Mouse (Mus musculus) forebrain, embryonic 13.5 days (tissue): ENCODE results near the gene Lhb. TPM values are rescaled to one million over a fixed set of nuclear protein-coding genes. Genes with fewer than 3 reads are reported as not detected.

ENCODE experiments used
- ATAC-seq: fragments of 200-750 bp; cut with Nextera tagmentation; 2 replicates; pipeline ENCODE4 v1.8.0; 2017
- H3K27ac ChIP-seq: fragments of 300-500 bp; sonication (generic); 2 replicates; pipeline ENCODE4 v1.5.1; 2015; ENCODE audit warnings: inconsistent platforms, mild to moderate bottlenecking, moderate library complexity
- H3K27me3 ChIP-seq: fragments of 300-500 bp; sonication (generic); 2 replicates; pipeline ENCODE4 v1.6.1; 2015; ENCODE audit warnings: mild to moderate bottlenecking, inconsistent platforms
- H3K36me3 ChIP-seq: fragments of 300-500 bp; sonication (generic); 2 replicates; pipeline ENCODE4 v1.6.1; 2015; ENCODE audit warnings: mild to moderate bottlenecking, inconsistent platforms; ENCODE audit not compliant: poor library complexity, severe bottlenecking
- H3K4me1 ChIP-seq: fragments of 300-500 bp; sonication (generic); 2 replicates; pipeline ENCODE4 v1.6.1; 2015; ENCODE audit warnings: inconsistent platforms
- H3K4me2 ChIP-seq: fragments of 300-500 bp; sonication (generic); 2 replicates; pipeline ENCODE4 v1.6.1; 2015; ENCODE audit warnings: inconsistent platforms, mild to moderate bottlenecking, moderate library complexity
- H3K4me3 ChIP-seq: fragments of 300-500 bp; sonication (generic); 2 replicates; pipeline ENCODE4 v1.5.1; 2015; ENCODE audit warnings: mild to moderate bottlenecking, inconsistent platforms
- H3K9ac ChIP-seq: fragments of 300-500 bp; sonication (generic); 2 replicates; pipeline ENCODE4 v1.6.1; 2015; ENCODE audit warnings: mild to moderate bottlenecking, inconsistent platforms
- H3K9me3 ChIP-seq: fragments of 300-500 bp; sonication (generic); replicated peaks from 2 replicates; pipeline ENCODE4 v1.6.1; 2016; ENCODE audit warnings: inconsistent platforms
- WGBS: fragments of 180-500 bp; shearing (Covaris S2); methylation state at CpG from one replicate; pipeline ENCODE4 v1.1.7; 2015; 5-methylcytosine and 5-hydroxymethylcytosine counted together
- polyA plus RNA-seq: library from polyadenylated mRNA; unstranded; fragments of >200 nt; fragmentation: Nextera tagmentation; extraction: Ambion mirVana; gene quantifications from 2 replicates; pipeline ENCODE4 v1.2.1, GENCODE M21; 2015

Gene Lhb
- polyA plus RNA-seq, 1 experiment from 2014 or later, result 0.44 TPM

GRCm38 (mm10) chr7:45443526-45444420 lies 23.2 kb downstream of the Lhb start:
- Histone ChIP-seq H3K4me1 (no peaks in the 10 kb centered on the region), H3K4me2 (no peak overlapping the region), H3K9ac (no peak overlapping the region), H3K36me3 (peaks cover 54% of the 10 kb centered on the region), H3K27ac (no peak overlapping the region), H3K9me3 (no peaks in the 10 kb centered on the region), H3K27me3 (no peaks in the 10 kb centered on the region), H3K4me3 (no peak overlapping the region)
- ATAC-seq, result no peak
- WGBS, result 92% methylated on average over 22 of the region's 22 CpGs

DNA sequence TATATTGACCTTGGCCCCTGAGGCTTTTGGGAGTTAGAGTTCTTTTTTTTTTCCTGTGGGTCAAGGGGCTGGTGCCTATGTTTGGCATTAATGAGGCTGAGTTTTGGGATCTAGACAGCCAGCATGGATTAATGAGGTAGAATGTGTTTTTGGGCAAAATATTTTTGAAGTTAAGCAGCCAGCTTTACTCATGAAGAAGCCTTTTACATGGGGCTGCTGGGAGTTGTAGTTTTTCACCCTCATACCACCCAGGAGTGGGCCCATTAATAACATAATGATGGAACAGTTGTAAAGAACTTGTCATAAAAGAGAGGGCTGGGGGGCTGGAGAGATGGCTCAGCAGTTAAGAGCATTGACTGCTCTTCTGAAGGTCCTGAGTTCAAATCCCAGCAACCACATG lies 26.0 kb downstream of the Lhb start:
- Histone ChIP-seq H3K4me3 (no peak overlapping the region), H3K27me3 (no peaks in the 10 kb centered on the region), H3K4me1 (no peaks in the 10 kb centered on the region), H3K4me2 (no peak overlapping the region), H3K27ac (no peak overlapping the region), H3K36me3 (peaks cover 54% of the 10 kb centered on the region), H3K9ac (no peak overlapping the region), H3K9me3 (no peaks in the 10 kb centered on the region)
- ATAC-seq, result no peak

DNA sequence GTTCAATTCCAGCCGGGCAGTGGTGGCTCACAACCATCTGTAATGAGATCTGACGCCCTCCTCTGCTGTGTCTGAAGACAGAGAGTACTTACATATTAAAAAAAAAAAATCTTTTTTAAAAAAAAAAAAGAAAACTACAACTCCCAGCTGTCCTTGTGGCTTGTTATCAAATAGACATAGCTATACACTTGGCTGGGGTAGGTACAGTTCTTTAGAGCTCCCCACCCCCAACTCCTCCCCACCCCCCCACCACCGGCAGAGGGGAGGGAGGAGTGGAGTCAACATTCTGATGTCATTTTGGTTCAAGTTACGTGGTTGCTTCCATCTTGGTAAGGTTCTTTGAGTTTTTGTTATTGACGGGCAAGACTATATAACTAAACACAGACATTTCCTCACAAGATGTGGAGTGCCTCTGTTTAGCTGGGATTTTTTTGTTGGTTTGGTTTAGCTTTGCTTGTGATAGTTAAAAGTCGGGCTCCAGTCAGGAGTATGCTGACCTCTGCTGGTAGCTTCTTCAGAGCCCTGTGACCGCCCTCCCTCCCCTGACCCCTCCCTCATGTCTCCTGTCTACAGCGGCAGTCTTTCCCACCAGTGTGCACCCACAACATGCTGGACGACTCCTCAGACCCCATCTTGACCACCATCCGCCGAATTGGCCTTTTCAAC lies 26.8 kb downstream of the Lhb start:
- Histone ChIP-seq H3K27ac (no peak overlapping the region), H3K9me3 (no peaks in the 10 kb centered on the region), H3K4me1 (no peaks in the 10 kb centered on the region), H3K36me3 (peaks cover 57% of the 10 kb centered on the region), H3K4me3 (no peak overlapping the region), H3K27me3 (no peaks in the 10 kb centered on the region), H3K4me2 (no peak overlapping the region), H3K9ac (no peak overlapping the region)
- 44% methylated on average over 11 of the region's 11 CpGs for WGBS
- ATAC-seq, result no peak

DNA sequence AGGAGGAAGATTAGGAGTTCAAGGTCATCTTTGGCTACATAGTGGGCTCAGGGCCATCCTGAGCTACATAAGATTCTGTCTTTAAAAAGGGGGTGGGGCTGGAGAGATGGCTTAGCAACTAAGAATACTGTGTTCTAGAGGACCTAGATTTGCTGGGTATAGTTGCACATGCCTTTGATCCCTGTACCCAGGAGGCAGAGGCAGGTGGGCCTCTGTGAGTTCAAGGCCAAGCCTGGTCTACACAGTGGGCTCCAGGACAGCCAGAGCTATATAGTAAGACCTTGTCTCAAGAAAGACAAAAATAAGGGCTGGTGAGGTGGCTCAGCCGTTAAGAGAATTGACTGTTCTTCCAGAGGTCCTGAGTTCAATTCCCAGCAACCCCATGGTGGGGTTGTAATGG lies 29.4 kb downstream of the Lhb start:
- no peak overlapping the region for H3K4me3 ChIP-seq
- H3K27ac ChIP-seq, result no peak overlapping the region
- WGBS, result 90% methylated on average over 1 of the region's 1 CpGs
- H3K9me3 ChIP-seq, result no peaks in the 10 kb centered on the region
- no peak overlapping the region for H3K9ac ChIP-seq
- no peaks in the 10 kb centered on the region for H3K27me3 ChIP-seq
- peaks cover 51% of the 10 kb centered on the region for H3K36me3 ChIP-seq
- H3K4me1 ChIP-seq, result no peaks in the 10 kb centered on the region
- no peak for ATAC-seq
- H3K4me2 ChIP-seq, result no peak overlapping the region

DNA sequence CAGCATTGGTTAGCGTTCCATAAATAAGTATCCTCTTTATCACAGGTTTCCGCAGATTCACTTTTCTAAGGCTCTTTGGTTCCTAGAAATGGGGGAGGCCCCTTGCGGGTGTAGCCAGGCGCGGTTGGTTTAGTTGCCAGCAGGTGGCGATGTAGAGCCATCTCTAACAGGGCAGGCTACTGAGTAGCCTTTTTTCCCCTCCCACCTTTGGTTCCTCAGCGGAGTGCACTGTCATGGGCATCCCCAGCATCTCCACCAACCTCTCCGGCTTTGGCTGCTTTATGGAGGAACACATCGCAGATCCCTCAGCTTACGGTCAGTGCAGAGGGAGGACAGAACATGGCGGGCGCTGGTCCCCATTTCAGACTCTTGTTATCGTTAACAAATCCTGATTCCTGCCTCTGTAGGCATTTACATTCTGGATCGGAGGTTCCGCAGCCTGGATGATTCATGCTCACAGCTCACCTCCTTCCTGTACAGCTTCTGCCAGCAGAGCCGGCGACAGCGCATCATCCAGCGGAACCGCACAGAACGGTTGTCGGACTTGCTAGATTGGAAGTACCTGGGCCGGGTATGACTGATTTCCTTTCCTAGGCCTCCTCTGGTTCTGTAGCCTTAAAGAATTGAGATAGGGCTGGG lies 30.8 kb downstream of the Lhb start:
- peaks cover 59% of the 10 kb centered on the region for H3K36me3 ChIP-seq
- WGBS, result 54% methylated on average over 23 of the region's 23 CpGs
- no peak overlapping the region for H3K27ac ChIP-seq
- peak; percentile 74 for ATAC-seq
- no peak overlapping the region for H3K4me2 ChIP-seq
- peak overlapping the region; percentile 23; the same call in 1 of the 2 replicates for H3K9ac ChIP-seq
- no peaks in the 10 kb centered on the region for H3K9me3 ChIP-seq
- no peaks in the 10 kb centered on the region for H3K27me3 ChIP-seq
- H3K4me1 ChIP-seq, result peaks cover 4% of the 10 kb centered on the region; the same call in 1 of the 2 replicates
- no peak overlapping the region for H3K4me3 ChIP-seq

DNA sequence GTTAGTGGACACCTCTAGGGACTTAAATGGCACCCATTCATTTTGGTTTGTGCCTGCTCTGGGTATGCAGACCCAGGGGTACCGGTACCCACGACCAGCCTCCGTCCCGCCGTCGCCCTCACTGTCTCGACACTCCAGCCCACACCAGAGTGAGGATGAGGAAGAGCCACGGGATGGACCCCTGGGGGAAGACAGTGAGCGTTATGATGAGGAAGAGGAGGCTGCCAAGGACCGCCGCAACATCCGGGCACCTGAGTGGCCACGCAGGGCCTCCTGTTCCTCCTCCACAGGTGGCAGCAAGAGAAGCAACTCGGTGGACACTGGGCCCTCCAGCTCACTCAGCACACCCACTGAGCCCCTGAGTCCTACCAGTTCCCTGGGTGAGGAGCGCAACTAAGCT lies 34.4 kb downstream of the Lhb start:
- no peak for ATAC-seq
- peaks cover 25% of the 10 kb centered on the region for H3K4me1 ChIP-seq
- WGBS, result 93% methylated on average over 15 of the region's 15 CpGs
- no peaks in the 10 kb centered on the region for H3K9me3 ChIP-seq
- no peak overlapping the region for H3K4me3 ChIP-seq
- no peak overlapping the region for H3K4me2 ChIP-seq
- no peaks in the 10 kb centered on the region for H3K27me3 ChIP-seq
- peaks cover 63% of the 10 kb centered on the region for H3K36me3 ChIP-seq
- H3K9ac ChIP-seq, result no peak overlapping the region
- H3K27ac ChIP-seq, result no peak overlapping the region

DNA sequence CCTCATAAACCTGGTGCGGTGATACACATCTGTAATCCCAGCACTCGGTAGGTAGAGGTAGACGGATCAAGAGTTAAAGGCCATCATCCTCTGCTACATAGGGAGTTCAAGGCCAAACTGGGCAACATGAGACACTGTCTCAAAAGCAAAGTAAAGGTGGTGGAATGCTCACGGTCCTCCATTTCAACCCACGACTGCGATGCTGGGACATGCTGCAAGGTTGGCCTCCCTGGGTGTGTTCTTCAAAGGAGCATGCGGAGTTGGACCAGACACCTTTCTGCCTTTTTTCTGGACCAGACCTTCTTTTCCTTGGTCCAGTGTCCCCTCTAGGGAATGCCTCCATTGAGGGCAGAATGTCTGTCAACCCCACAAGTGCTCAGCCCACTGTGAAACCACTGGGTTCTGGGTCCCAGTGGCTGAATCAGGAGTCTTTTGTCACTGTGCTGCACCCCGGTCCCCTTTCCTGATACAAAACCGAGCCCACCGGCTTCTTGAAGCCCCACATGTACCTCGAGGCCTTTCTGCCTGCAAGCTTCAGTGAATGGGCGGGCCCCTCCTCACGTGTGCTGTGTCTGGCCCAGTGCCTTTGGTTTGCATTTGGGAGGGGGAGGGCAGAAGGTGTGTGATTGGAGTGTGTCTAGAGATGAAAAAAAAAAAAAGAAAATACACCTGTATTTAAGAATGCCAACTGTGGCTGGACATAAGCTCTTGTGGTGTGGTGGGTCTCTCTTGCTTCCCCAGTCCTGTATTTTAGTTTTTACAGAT lies 35.5 kb downstream of the Lhb start:
- no peaks in the 10 kb centered on the region for H3K9me3 ChIP-seq
- no peak overlapping the region for H3K9ac ChIP-seq
- ATAC-seq, result no peak
- WGBS, result 76% methylated on average over 13 of the region's 13 CpGs
- peaks cover 61% of the 10 kb centered on the region for H3K36me3 ChIP-seq
- H3K27me3 ChIP-seq, result no peaks in the 10 kb centered on the region
- peaks cover 36% of the 10 kb centered on the region for H3K4me1 ChIP-seq
- no peak overlapping the region for H3K4me3 ChIP-seq
- no peak overlapping the region for H3K27ac ChIP-seq
- H3K4me2 ChIP-seq, result no peak overlapping the region

GRCm38 (mm10) chr7:45456721-45457203 lies 36.1 kb downstream of the Lhb start:
- Histone ChIP-seq H3K4me3 (peak overlapping the region; percentile 92), H3K9ac (peak overlapping the region; percentile 96), H3K36me3 (peaks cover 63% of the 10 kb centered on the region), H3K27ac (peak overlapping the region; percentile 31), H3K4me1 (peaks cover 37% of the 10 kb centered on the region), H3K4me2 (peak overlapping the region; percentile 67), H3K9me3 (no peaks in the 10 kb centered on the region), H3K27me3 (no peaks in the 10 kb centered on the region)
- WGBS, result 62% methylated on average over 9 of the region's 9 CpGs
- no peak for ATAC-seq

- peaks cover 63% of the 10 kb centered on the region for H3K36me3 ChIP-seq
- peak overlapping the region; percentile 67 for H3K4me2 ChIP-seq
- no peaks in the 10 kb centered on the region for H3K9me3 ChIP-seq
- H3K9ac ChIP-seq, result peak overlapping the region; percentile 96
- WGBS, result 76% methylated on average over 9 of the region's 10 CpGs
- peak overlapping the region; percentile 92 for H3K4me3 ChIP-seq
- H3K4me1 ChIP-seq, result peaks cover 37% of the 10 kb centered on the region
- no peaks in the 10 kb centered on the region for H3K27me3 ChIP-seq
- ATAC-seq, result no peak
- H3K27ac ChIP-seq, result peak overlapping the region; percentile 31
Measured at GRCm38 (mm10) chr7:45457204-45458060, 36.8 kb downstream of the Lhb start.

DNA sequence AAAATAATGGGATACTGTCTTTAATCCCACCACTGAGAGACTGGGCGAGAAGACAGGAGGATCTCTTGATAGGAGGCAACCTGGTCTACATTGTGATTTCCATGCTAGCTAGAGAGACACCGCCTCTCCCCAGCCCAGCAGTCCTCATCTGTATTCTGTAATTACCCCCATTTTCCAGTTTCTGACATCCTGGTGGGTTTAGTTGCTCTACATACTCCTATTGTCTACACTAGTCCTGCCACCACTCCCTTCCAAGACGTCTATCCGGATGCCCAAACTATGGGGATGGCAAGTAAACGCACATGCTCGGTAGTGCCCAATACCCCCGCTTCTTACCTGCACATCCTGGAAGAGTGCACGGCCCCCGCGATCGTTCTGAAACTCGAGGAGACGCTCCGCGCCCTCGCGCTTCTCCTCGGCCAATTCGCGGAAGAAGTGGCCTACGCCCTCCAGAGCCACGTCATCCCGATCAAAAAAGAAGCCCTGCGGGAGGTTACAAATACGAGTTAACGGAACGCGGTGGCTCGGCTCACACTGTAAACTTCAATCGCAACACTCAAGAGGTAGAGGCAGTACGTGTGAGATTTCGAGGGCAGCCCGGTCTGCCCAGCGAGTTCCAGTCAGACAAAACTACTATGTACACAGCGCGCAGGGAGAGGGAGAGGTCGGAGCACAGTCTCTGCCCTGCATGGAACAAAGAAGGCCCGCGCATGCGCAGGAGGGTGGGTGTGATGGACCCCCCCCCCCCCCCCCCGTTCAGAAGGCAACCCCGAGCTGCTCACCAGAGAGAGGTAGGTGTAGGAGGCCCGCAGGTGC lies 38.3 kb downstream of the Lhb start:
- Histone ChIP-seq H3K27ac (peak overlapping the region; percentile 96), H3K27me3 (no peaks in the 10 kb centered on the region), H3K4me2 (peak overlapping the region; percentile 67), H3K36me3 (peaks cover 70% of the 10 kb centered on the region), H3K4me1 (peaks cover 37% of the 10 kb centered on the region), H3K9ac (peak overlapping the region; percentile 96), H3K4me3 (peak overlapping the region; percentile 92), H3K9me3 (no peaks in the 10 kb centered on the region)
- ATAC-seq, result peak; percentile 78
- WGBS, result under 1% methylated on average over 42 of the region's 43 CpGs
